Mouse (Mus musculus): ENCODE results near the gene Polr2e. TPM values are rescaled to one million over a fixed set of nuclear protein-coding genes. Genes with fewer than 3 reads are reported as not detected.
A peak's percentile ranks its signal among the peaks of the same experiment; 100 is the strongest.

Gene Polr2e
- polyA plus RNA-seq, 1 experiment from 2014 or later, result 241 TPM

- Histone ChIP-seq H3K36me3 (peaks cover 58% of the 10 kb centered on the region), H3K9ac (replicated peaks) (no peak overlapping the region)
- 41% methylated on average over 9 of the region's 9 CpGs for WGBS
Observed at GRCm38 (mm10) chr10:80033511-80034391, 5.8 kb downstream of the Polr2e start.

GRCm38 (mm10) chr10:80032799-80033480, 6.7 kb downstream of the Polr2e start:
- no peak for ATAC-seq (ENCODE audit: insufficient number of reproducible peaks, insufficient read depth, low FRiP score, low TSS enrichment, low read depth)
- Histone ChIP-seq H3K27me3 (no peaks in the 10 kb centered on the region), H3K4me2 (no peak overlapping the region), H3K4me3 (replicated peaks) (no peak overlapping the region), H3K4me1 (replicated peaks) (peaks cover 2% of the 10 kb centered on the region), H3K27ac (peak overlapping the region; percentile 45), H3K36me3 (peaks cover 56% of the 10 kb centered on the region), H3K9me3 (no peaks in the 10 kb centered on the region), H3K9ac (replicated peaks) (no peak overlapping the region)
- 67% methylated on average over 5 of the region's 5 CpGs for WGBS

More at GRCm38 (mm10) chr10:80033511-80034391, 5.8 kb downstream of the Polr2e start:
- H3K4me1 ChIP-seq (replicated peaks), result peaks cover 10% of the 10 kb centered on the region
- no peak; the same call in 1 of the 2 replicates for ATAC-seq (ENCODE audit: insufficient number of reproducible peaks, insufficient read depth, low FRiP score, low TSS enrichment, low read depth)
- H3K27me3 ChIP-seq, result no peaks in the 10 kb centered on the region
- no peak overlapping the region for H3K4me2 ChIP-seq
- H3K4me3 ChIP-seq (replicated peaks), result no peak overlapping the region
- no peaks in the 10 kb centered on the region for H3K9me3 ChIP-seq
- no peak overlapping the region for H3K27ac ChIP-seq

DNA sequence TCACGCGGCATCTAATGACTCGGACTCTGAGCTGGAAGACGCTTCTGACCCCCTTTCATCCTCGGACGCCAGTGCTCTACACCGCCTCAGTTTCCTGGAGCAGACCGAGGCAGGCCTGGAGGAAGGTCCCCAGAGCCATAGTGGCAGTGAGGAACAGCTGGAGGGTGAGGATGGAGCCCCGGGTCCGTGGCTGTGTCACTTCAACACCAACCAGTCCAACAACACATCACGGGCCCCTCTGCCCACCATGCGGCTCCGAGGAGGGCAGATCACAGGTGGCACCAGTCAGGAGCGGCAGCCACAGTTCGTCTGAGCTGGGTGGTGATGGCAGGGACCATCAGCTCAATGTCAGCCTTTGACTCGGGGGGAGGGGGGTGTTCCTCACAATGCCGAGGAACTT, 8.9 kb downstream of the Polr2e start:
- no peak overlapping the region for H3K27ac ChIP-seq
- H3K9me3 ChIP-seq, result no peaks in the 10 kb centered on the region
- no peak overlapping the region for H3K4me2 ChIP-seq
- H3K27me3 ChIP-seq, result no peaks in the 10 kb centered on the region
- H3K36me3 ChIP-seq, result peaks cover 49% of the 10 kb centered on the region
- no peak overlapping the region for H3K4me3 ChIP-seq (replicated peaks)
- no peak overlapping the region; the same call in 1 of the 2 replicates for H3K9ac ChIP-seq (replicated peaks)
- no peak for ATAC-seq (ENCODE audit: insufficient number of reproducible peaks, insufficient read depth, low FRiP score, low TSS enrichment, low read depth)
- 85% methylated on average over 17 of the region's 17 CpGs for WGBS
- H3K4me1 ChIP-seq (replicated peaks), result no peaks in the 10 kb centered on the region

- Histone ChIP-seq H3K4me1 (replicated peaks) (no peaks in the 10 kb centered on the region), H3K27ac (no peak overlapping the region), H3K9ac (replicated peaks) (no peak overlapping the region; the same call in 1 of the 2 replicates), H3K4me2 (no peak overlapping the region), H3K9me3 (no peaks in the 10 kb centered on the region), H3K4me3 (replicated peaks) (no peak overlapping the region), H3K27me3 (no peaks in the 10 kb centered on the region), H3K36me3 (peaks cover 44% of the 10 kb centered on the region)
- 89% methylated on average over 9 of the region's 9 CpGs for WGBS
- ATAC-seq (ENCODE audit: insufficient number of reproducible peaks, insufficient read depth, low FRiP score, low TSS enrichment, low read depth), result no peak
Observed at GRCm38 (mm10) chr10:80030191-80030590, 9.4 kb downstream of the Polr2e start.

DNA sequence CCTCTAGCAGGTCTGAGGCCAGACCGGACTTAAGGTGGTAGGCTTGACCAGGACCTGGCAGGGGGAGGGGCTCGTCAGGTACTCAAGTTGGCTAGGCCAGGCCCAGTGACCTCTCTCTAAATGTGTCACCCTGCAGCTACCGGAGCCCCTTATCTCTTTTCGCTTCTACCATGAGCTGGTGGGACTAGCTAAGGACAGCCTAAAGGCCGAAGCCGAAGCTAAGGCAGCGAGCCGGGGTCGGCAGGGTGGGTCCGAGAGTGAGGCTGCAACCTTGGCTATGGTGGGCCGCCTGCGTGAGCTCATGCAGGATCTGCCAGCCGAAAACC, 11.1 kb downstream of the Polr2e start:
- peaks cover 35% of the 10 kb centered on the region; the same call in 1 of the 2 replicates for H3K36me3 ChIP-seq
- no peaks in the 10 kb centered on the region for H3K9me3 ChIP-seq
- no peak overlapping the region for H3K4me3 ChIP-seq (replicated peaks)
- H3K4me2 ChIP-seq, result no peak overlapping the region
- no peaks in the 10 kb centered on the region for H3K4me1 ChIP-seq (replicated peaks)
- ATAC-seq (ENCODE audit: insufficient number of reproducible peaks, insufficient read depth, low FRiP score, low TSS enrichment, low read depth), result no peak
- no peak overlapping the region for H3K27ac ChIP-seq
- no peaks in the 10 kb centered on the region for H3K27me3 ChIP-seq
- WGBS, result 95% methylated on average over 13 of the region's 13 CpGs
- no peak overlapping the region for H3K9ac ChIP-seq (replicated peaks)

GRCm38 (mm10) chr10:80027681-80028520, 11.7 kb downstream of the Polr2e start:
- H3K36me3 ChIP-seq, result peaks cover 37% of the 10 kb centered on the region; the same call in 1 of the 2 replicates
- no peaks in the 10 kb centered on the region for H3K27me3 ChIP-seq
- ATAC-seq (ENCODE audit: insufficient number of reproducible peaks, insufficient read depth, low FRiP score, low TSS enrichment, low read depth), result no peak
- H3K4me3 ChIP-seq (replicated peaks), result no peak overlapping the region
- no peak overlapping the region for H3K27ac ChIP-seq
- 70% methylated on average over 20 of the region's 20 CpGs for WGBS
- no peak overlapping the region; the same call in 1 of the 2 replicates for H3K9ac ChIP-seq (replicated peaks)
- no peaks in the 10 kb centered on the region for H3K4me1 ChIP-seq (replicated peaks)
- no peaks in the 10 kb centered on the region for H3K9me3 ChIP-seq
- H3K4me2 ChIP-seq, result no peak overlapping the region

DNA sequence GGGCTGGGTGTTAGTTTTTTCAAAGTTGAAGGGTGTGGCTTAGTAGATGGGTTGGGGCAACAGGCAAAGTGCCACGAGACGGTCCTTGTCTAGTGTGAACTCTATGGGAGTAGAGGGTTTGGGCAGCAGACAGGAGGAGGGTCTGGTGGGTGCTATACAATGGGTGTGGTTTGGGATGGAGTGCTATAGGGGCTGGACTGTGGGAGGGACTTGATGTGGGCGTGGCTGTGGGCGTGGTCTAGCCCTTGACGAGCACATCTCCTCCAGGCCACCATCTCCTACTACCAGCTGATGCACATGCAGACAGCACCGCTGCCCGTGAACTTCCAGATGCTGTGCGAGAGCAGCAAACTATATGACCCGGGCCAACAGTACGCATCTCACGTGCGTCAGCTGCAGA, 13.7 kb downstream of the Polr2e start:
- Histone ChIP-seq H3K36me3 (peaks cover 45% of the 10 kb centered on the region; the same call in 1 of the 2 replicates), H3K4me3 (replicated peaks) (no peak overlapping the region), H3K27me3 (no peaks in the 10 kb centered on the region), H3K9me3 (no peaks in the 10 kb centered on the region), H3K27ac (no peak overlapping the region), H3K4me2 (no peak overlapping the region), H3K9ac (replicated peaks) (no peak overlapping the region), H3K4me1 (replicated peaks) (no peaks in the 10 kb centered on the region)
- no peak for ATAC-seq (ENCODE audit: insufficient number of reproducible peaks, insufficient read depth, low FRiP score, low TSS enrichment, low read depth)
- 60% methylated on average over 12 of the region's 12 CpGs for WGBS

DNA sequence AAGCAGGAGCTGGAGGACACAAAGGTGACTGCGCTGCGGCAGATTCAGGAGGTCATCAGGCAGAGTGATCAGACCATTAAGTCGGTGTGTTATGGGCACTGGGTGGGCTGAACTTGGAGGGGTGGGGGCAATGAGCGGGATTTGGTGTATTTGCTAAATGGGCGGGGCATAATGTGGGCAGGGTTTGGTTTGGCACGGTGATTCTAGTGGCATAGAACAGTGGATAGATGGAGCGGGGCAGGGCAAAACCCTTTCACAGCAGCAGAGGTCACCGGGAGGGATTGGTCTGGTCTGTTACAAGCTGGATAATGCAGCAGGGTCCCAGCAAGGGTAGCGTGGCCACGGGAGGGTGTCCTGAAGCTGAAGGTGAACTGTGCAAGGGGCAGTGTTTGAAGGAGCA, 14.1 kb downstream of the Polr2e start:
- Histone ChIP-seq H3K27me3 (no peaks in the 10 kb centered on the region), H3K9ac (replicated peaks) (no peak overlapping the region), H3K9me3 (no peaks in the 10 kb centered on the region), H3K4me3 (replicated peaks) (no peak overlapping the region), H3K4me1 (replicated peaks) (0 out of 2 replicates have a peak, but pooled peaks cover 3% of the 10 kb centered on the region), H3K36me3 (peaks cover 41% of the 10 kb centered on the region; the same call in 1 of the 2 replicates), H3K27ac (no peak overlapping the region), H3K4me2 (no peak overlapping the region)
- 74% methylated on average over 10 of the region's 10 CpGs for WGBS
- ATAC-seq (ENCODE audit: insufficient number of reproducible peaks, insufficient read depth, low FRiP score, low TSS enrichment, low read depth), result no peak

GRCm38 (mm10) chr10:80025044-80025347, 14.6 kb downstream of the Polr2e start:
- 59% methylated on average over 4 of the region's 4 CpGs for WGBS
- Histone ChIP-seq H3K4me3 (replicated peaks) (no peak overlapping the region), H3K4me2 (no peak overlapping the region), H3K27me3 (no peaks in the 10 kb centered on the region), H3K36me3 (peaks cover 37% of the 10 kb centered on the region; the same call in 1 of the 2 replicates), H3K9ac (replicated peaks) (no peak overlapping the region), H3K4me1 (replicated peaks) (0 out of 2 replicates have a peak, but pooled peaks cover 6% of the 10 kb centered on the region), H3K9me3 (no peaks in the 10 kb centered on the region), H3K27ac (no peak overlapping the region)
- ATAC-seq (ENCODE audit: insufficient number of reproducible peaks, insufficient read depth, low FRiP score, low TSS enrichment, low read depth), result no peak

GRCm38 (mm10) chr10:80024229-80025043, 15.2 kb downstream of the Polr2e start:
- ATAC-seq (ENCODE audit: insufficient number of reproducible peaks, insufficient read depth, low FRiP score, low TSS enrichment, low read depth), result no peak
- peaks cover 11% of the 10 kb centered on the region for H3K4me1 ChIP-seq (replicated peaks)
- peaks cover 37% of the 10 kb centered on the region; the same call in 1 of the 2 replicates for H3K36me3 ChIP-seq
- no peak overlapping the region for H3K4me3 ChIP-seq (replicated peaks)
- no peaks in the 10 kb centered on the region for H3K27me3 ChIP-seq
- 79% methylated on average over 15 of the region's 15 CpGs for WGBS
- H3K9me3 ChIP-seq, result no peaks in the 10 kb centered on the region
- H3K4me2 ChIP-seq, result no peak overlapping the region
- H3K27ac ChIP-seq, result 0 out of 2 replicates have a peak overlapping the region, but pooled peaks have one; percentile 41
- H3K9ac ChIP-seq (replicated peaks), result no peak overlapping the region; the same call in 1 of the 2 replicates

Data from limb, embryonic 12.5 days (tissue).